Mouse (Mus musculus): ENCODE data around the gene Vmn1r69. TPM values are rescaled to one million over a fixed set of nuclear protein-coding genes. Genes with fewer than 3 reads are reported as not detected.

Gene Vmn1r69
- not detected in 2 replicates for polyA plus RNA-seq (2014; fragmentation: Nextera tagmentation; extraction: Ambion mirVana)

DNA sequence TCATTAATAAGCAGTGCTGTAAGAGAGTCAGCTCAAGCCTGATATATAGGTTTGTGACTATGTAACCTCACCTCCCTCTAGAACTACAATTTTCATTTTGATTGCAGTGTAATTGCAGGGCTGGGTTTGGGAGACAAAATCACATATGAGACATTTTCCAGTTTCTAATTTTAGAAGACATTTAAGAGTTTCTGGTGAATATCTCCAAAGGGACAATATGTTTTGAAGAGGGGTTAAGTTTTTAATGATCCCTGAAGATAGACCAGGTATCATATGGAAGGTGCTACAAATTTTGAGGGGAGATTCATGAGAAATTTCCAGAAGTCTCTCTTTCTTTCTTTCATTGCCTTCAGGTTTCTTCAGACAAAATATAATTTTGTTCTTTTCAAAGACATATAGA is at the start of gene Vmn1r69:
Gene Vmn1r69 (minus strand): TSS at position 101 of the 400 bp plus-strand sequence.
- no peak within 1 kb of the TSS for H3K4me3 ChIP-seq (ENCODE audit: low read depth, low read length)
- H3K27me3 ChIP-seq (ENCODE audit: control insufficient read depth, insufficient read depth, low read length): no peaks in the 10 kb centered on the region
- no peak for DNase-seq (ENCODE audit: low spot score)
- ATAC-seq (ENCODE audit: insufficient number of reproducible peaks, low FRiP score, low TSS enrichment, low read depth): no peak
- H3K4me2 ChIP-seq (ENCODE audit: low read depth, severe bottlenecking): no peak within 1 kb of the TSS
- H3K9ac ChIP-seq (ENCODE audit: low read length): no peak within 1 kb of the TSS
- H3K36me3 ChIP-seq (ENCODE audit: control insufficient read depth, insufficient read depth, low read length): no peaks in the 10 kb centered on the region
- H3K9me3 ChIP-seq (ENCODE audit: control insufficient read depth, low read length): no peaks in the 10 kb centered on the region; the same call in 1 of the 2 replicates
- H3K27ac ChIP-seq (replicated peaks; ENCODE audit: low read depth, low read length): no peak within 1 kb of the TSS
- no peaks in the 10 kb centered on the region for H3K4me1 ChIP-seq (ENCODE audit: control insufficient read depth, insufficient read depth, low read length)

DNA sequence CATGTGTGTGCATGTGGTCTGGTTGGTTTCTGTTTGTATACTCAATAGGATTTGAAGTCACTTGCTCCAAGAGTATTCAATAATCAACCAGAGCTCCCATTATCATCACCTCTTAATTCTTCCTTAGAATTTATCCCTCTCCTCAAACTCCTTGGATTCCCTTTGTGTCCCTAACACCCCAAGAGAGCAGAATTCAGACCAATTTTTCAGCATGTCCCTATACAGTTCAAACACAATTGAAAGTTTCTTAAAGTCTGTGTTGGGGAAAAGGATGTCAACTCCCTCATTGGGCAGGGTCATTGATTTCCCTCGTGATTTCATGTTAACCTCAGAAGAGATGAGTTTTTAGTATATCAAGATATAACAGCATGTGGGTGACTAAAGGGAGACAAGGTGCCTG is 17.8 kb upstream of the Vmn1r69 start, which contains the start of gene Vmn1r70:
Gene Vmn1r70 (plus strand): TSS at position 301 of the 400 bp plus-strand sequence.
- Histone ChIP-seq H3K9me3 (ENCODE audit: control insufficient read depth, low read length) (peaks cover 18% of the 10 kb centered on the region; the same call in 1 of the 2 replicates), H3K4me2 (ENCODE audit: low read depth, severe bottlenecking) (no peak within 1 kb of the TSS), H3K36me3 (ENCODE audit: control insufficient read depth, insufficient read depth, low read length) (no peaks in the 10 kb centered on the region), H3K4me1 (ENCODE audit: control insufficient read depth, insufficient read depth, low read length) (no peaks in the 10 kb centered on the region), H3K27ac (replicated peaks; ENCODE audit: low read depth, low read length) (no peak within 1 kb of the TSS), H3K27me3 (ENCODE audit: control insufficient read depth, insufficient read depth, low read length) (no peaks in the 10 kb centered on the region), H3K4me3 (ENCODE audit: low read depth, low read length) (no peak within 1 kb of the TSS), H3K9ac (ENCODE audit: low read length) (no peak within 1 kb of the TSS)
- DNase-seq (ENCODE audit: low spot score) (no peak), ATAC-seq (ENCODE audit: insufficient number of reproducible peaks, low FRiP score, low TSS enrichment, low read depth) (no peak)
- WGBS: 75% methylated on average over 1 of the region's 1 CpGs

- H3K4me3 ChIP-seq (ENCODE audit: low read depth, low read length): no peak within 1 kb of the TSS
- no peak for DNase-seq (ENCODE audit: low spot score)
- WGBS: 81% methylated on average over 2 of the region's 2 CpGs
- no peak within 1 kb of the TSS for H3K27ac ChIP-seq (replicated peaks; ENCODE audit: low read depth, low read length)
- H3K27me3 ChIP-seq (ENCODE audit: control insufficient read depth, insufficient read depth, low read length): no peaks in the 10 kb centered on the region
- no peaks in the 10 kb centered on the region for H3K9me3 ChIP-seq (ENCODE audit: control insufficient read depth, low read length)
- H3K36me3 ChIP-seq (ENCODE audit: control insufficient read depth, insufficient read depth, low read length): no peaks in the 10 kb centered on the region
- no peak within 1 kb of the TSS for H3K4me2 ChIP-seq (ENCODE audit: low read depth, severe bottlenecking)
- no peak for ATAC-seq (ENCODE audit: insufficient number of reproducible peaks, low FRiP score, low TSS enrichment, low read depth)
- H3K9ac ChIP-seq (ENCODE audit: low read length): no peak within 1 kb of the TSS
- H3K4me1 ChIP-seq (ENCODE audit: control insufficient read depth, insufficient read depth, low read length): no peaks in the 10 kb centered on the region
Measured at GRCm38 (mm10) chr7:10558385-10558784, 55.1 kb downstream of the Vmn1r69 start, which contains the start of gene Vmn1r68. TSS of gene Vmn1r68 (minus strand) at chr7:10558485.

Other genes with a start within 250 kb of the Vmn1r69 start
- gene Vmn1r67, start 170.3 kb downstream of the Vmn1r69 start, polyA plus RNA-seq (2014; fragmentation: Nextera tagmentation; extraction: Ambion mirVana): not detected in 2 replicates
- 43.3 and 44.7 TPM in 2 replicates for gene Zik1, start 118.3 kb downstream of the Vmn1r69 start, polyA plus RNA-seq (2014; fragmentation: Nextera tagmentation; extraction: Ambion mirVana)
- not detected in 2 replicates for gene Vmn1r68, start 55.2 kb downstream of the Vmn1r69 start, polyA plus RNA-seq (2014; fragmentation: Nextera tagmentation; extraction: Ambion mirVana)
- not detected in 2 replicates for gene Vmn1r70, start 17.9 kb upstream of the Vmn1r69 start, polyA plus RNA-seq (2014; fragmentation: Nextera tagmentation; extraction: Ambion mirVana)
- gene Nlrp4b, start 74.1 kb upstream of the Vmn1r69 start, polyA plus RNA-seq (2014; fragmentation: Nextera tagmentation; extraction: Ambion mirVana): not detected in 2 replicates
- gene Vmn1r71, start 140.7 kb upstream of the Vmn1r69 start, polyA plus RNA-seq (2014; fragmentation: Nextera tagmentation; extraction: Ambion mirVana): not detected in 2 replicates